Mouse (Mus musculus) liver, embryonic 15.5 days (tissue): ENCODE measurements around the gene Aldh3b1. TPM values are rescaled to one million over a fixed set of nuclear protein-coding genes. Genes with fewer than 3 reads are reported as not detected.

Experiments
- ATAC-seq: fragments of 200-750 bp; cut with Nextera tagmentation; 2 replicates; pipeline ENCODE4 v1.8.0; 2017; ENCODE audit warnings: moderate number of reproducible peaks, mild to moderate bottlenecking, moderate library complexity; ENCODE audit not compliant: insufficient read depth
- H3K27ac ChIP-seq: fragments of 300-500 bp; sonication (generic); replicated peaks from 2 replicates; pipeline ENCODE4 v1.5.1; 2015; ENCODE audit warnings: mild to moderate bottlenecking, inconsistent platforms
- H3K27me3 ChIP-seq: fragments of 300-500 bp; sonication (generic); 2 replicates; pipeline ENCODE4 v1.6.1; 2015; ENCODE audit warnings: mild to moderate bottlenecking, inconsistent platforms
- H3K36me3 ChIP-seq: fragments of 300-500 bp; sonication (generic); replicated peaks from 2 replicates; pipeline ENCODE4 v1.6.1; 2015; ENCODE audit warnings: moderate library complexity, mild to moderate bottlenecking, inconsistent platforms
- H3K4me1 ChIP-seq: fragments of 300-500 bp; sonication (generic); replicated peaks from 2 replicates; pipeline ENCODE4 v1.6.1; 2015; ENCODE audit warnings: inconsistent platforms
- H3K4me2 ChIP-seq: fragments of 300-500 bp; sonication (generic); 2 replicates; pipeline ENCODE4 v1.6.1; 2015; ENCODE audit warnings: moderate library complexity, mild to moderate bottlenecking, inconsistent platforms
- H3K4me3 ChIP-seq: fragments of 300-500 bp; sonication (generic); replicated peaks from 2 replicates; pipeline ENCODE4 v1.5.1; 2015; ENCODE audit warnings: mild to moderate bottlenecking, inconsistent platforms
- H3K9ac ChIP-seq: fragments of 300-500 bp; sonication (generic); 2 replicates; pipeline ENCODE4 v1.6.1; 2015; ENCODE audit warnings: moderate library complexity, mild to moderate bottlenecking, inconsistent platforms
- H3K9me3 ChIP-seq: fragments of 300-500 bp; sonication (generic); replicated peaks from 2 replicates; pipeline ENCODE4 v1.6.1; 2016; ENCODE audit warnings: inconsistent platforms
- WGBS: fragments of 180-500 bp; shearing (Covaris S2); methylation state at CpG from one replicate; pipeline ENCODE4 v1.1.7; 2015; ENCODE audit warnings: mixed read lengths; ENCODE audit not compliant: insufficient replicate concordance; 5-methylcytosine and 5-hydroxymethylcytosine counted together
- polyA plus RNA-seq: library from polyadenylated mRNA; unstranded; fragments of >200 nt; fragmentation: Nextera tagmentation; extraction: Ambion mirVana; gene quantifications from 2 replicates; pipeline ENCODE4 v1.2.1, GENCODE M21; 2015

Aldh3b1 gene
- polyA plus RNA-seq, 1 experiment from 2014 or later, result 8.7 TPM

DNA sequence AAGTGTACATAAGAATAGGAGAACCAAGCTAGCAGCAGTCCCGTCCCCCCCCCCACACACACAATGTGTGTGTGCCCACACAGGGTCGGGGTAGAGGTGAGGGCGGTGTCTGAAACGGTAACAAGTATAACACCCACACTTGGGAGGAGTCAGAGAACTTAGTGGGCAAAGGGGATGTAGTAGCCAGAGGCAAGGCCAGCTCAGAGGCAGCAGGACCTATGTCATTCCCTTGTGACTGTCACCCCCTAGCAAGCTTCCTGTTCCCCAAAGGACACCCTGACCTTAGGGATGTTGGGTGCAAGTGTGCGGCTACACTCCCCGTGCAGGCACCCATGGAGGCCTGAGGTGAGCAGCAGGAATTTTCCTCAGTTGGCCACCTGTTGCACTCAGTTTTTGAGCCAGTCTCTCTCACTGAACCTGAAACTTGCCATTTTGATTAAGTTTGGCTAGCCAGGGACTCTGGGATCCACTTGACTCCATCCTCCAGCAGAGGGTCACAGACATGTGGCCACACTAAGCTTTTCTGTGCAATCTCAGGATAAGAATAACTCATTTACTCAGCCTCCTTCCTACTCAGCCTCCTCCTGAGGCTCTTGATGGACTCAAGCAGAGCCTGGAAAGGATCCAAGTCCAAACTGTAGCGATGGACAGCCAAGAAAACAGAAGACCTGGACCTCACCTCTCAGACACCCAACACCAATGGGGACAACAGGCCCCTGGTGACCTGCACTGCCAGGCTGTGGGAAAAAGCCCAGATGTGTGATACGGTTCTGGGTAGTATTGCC lies 21.5 kb downstream of the Aldh3b1 start:
- Histone ChIP-seq H3K9ac (0 out of 2 replicates have a peak overlapping the region, but pooled peaks have one; percentile 63), H3K4me1 (peaks cover 79% of the 10 kb centered on the region), H3K9me3 (no peaks in the 10 kb centered on the region), H3K4me3 (peak overlapping the region; percentile 65), H3K36me3 (peaks cover 43% of the 10 kb centered on the region), H3K27me3 (no peaks in the 10 kb centered on the region), H3K4me2 (peak overlapping the region; percentile 95), H3K27ac (peak overlapping the region; percentile 80)
- no peak for ATAC-seq
- 54% methylated on average over 8 of the region's 8 CpGs for WGBS

DNA sequence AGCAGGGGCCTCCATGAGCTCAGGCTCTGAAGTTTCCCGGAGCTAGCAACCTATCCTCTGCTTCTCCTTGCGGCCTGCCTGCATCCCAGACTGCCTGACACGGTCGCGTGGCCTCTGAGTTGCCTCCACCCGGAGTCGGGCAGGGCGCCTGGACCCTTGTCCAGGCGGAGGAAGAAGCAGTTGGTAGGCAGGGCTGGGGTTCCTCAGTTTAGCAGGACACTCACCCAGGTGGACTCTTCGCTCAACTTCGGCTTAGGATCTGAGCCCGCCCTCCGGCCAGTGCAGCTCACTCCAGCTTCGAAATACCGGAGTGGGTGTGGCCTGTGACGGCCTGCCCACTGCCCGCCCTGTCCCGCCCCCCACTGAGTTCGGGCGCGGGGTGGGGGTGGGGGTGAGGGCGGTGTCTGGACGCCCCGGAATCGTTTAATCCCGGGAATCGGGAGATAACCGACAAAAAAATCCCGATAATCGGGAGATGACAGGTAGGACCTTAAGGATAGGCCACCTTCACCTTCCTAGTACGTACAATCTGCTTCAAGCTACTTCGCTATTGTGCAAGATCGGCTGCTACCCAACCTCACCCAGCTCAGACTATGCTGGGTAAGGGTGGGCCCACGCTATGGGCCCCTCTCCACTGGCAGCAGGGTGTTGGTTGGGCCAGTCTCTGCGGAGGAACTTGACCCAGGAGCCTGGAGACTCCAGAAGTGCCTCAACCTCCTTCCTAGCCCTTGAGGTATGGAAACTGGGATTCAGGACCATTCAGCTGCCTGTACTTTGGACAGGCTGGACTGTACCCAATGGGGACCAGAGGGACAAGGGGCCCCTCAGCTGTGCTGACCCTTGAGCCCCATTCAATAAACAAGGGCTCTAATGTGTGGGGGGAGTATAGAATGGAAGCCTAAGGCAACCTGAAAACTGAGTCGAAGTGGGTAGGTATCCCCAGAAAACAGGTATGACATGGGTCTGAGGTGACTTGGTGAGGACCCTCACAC lies 22.5 kb downstream of the Aldh3b1 start, which contains the start of gene Tcirg1:
TSS of gene Tcirg1 (minus strand) at position 339 of the 992 bp plus-strand sequence.
- 3% methylated on average over 36 of the region's 36 CpGs for WGBS
- Histone ChIP-seq H3K27ac (peak within 1 kb of the TSS; percentile 80), H3K27me3 (no peaks in the 10 kb centered on the region), H3K4me3 (peak within 1 kb of the TSS; percentile 65), H3K36me3 (peaks cover 53% of the 10 kb centered on the region), H3K4me2 (peak within 1 kb of the TSS; percentile 95), H3K9ac (peak within 1 kb of the TSS; percentile 63), H3K9me3 (no peaks in the 10 kb centered on the region), H3K4me1 (peaks cover 81% of the 10 kb centered on the region)
- peak; percentile 81 for ATAC-seq

DNA sequence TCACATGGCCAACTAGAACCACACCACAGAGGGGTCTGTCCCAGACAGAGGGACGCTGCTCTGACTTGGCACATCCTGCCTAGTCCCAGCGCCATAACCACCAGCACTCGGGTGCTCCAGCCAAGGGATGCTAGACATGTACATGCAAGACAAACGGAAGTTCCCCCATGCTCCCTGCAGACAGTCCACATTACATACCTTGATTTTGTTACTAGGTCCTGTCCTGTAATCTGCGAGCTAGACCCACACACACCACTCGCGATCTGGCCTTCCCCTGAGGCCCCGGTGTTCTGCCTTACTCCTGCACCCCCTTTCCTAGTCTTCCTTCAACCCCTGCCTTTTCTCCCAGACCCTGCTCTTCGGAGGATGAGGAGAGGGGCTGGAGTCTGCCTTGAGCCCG lies 23.3 kb downstream of the Aldh3b1 start:
- H3K9ac ChIP-seq, result peak overlapping the region; percentile 63
- peaks cover 79% of the 10 kb centered on the region for H3K4me1 ChIP-seq
- H3K27me3 ChIP-seq, result no peaks in the 10 kb centered on the region
- peak overlapping the region; percentile 65 for H3K4me3 ChIP-seq
- H3K4me2 ChIP-seq, result peak overlapping the region; percentile 95
- 0 out of 2 replicates have a peak, but pooled peaks have one; percentile 0 for ATAC-seq
- 2% methylated on average over 10 of the region's 10 CpGs for WGBS
- H3K27ac ChIP-seq, result peak overlapping the region; percentile 79
- H3K36me3 ChIP-seq, result peaks cover 61% of the 10 kb centered on the region
- H3K9me3 ChIP-seq, result no peaks in the 10 kb centered on the region

DNA sequence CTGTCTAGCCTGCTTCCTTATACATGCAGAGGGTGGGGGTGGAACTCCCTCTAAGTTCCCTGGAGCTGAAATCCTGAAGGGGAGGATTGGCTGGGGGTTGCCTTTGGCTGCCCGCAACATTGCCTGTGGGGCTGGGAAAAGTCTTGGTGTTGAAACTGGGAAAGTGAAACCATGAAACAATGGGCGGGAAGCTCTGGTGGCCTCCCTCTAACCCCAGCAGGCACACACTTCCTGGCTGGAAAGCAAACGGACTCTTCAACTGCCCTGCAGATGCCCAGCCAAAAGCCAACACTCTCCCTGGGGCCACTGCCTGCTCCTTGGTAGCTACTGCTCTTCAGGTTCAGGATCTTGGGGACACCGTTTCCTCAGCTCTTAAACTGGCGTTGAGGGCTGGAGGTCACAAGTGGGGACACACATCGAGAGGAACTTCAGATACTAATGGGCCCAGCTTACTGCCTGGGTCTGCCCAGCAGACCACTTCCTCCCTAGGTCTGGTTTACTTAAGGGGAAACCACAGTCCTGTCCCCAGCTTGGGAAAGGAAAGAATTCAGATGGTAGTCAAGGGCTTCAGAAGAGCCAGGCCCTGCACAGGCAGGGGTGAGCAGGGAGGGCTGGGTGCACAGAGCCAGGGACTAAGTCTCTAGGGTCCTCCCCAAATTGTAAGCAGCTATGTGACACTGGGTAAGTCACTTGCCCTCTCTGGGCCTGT lies 24.2 kb downstream of the Aldh3b1 start:
- Histone ChIP-seq H3K9ac (peak overlapping the region; percentile 63; the same call in 1 of the 2 replicates), H3K4me3 (peak overlapping the region; percentile 65), H3K4me1 (peaks cover 70% of the 10 kb centered on the region), H3K27ac (peak overlapping the region; percentile 79), H3K36me3 (peaks cover 52% of the 10 kb centered on the region), H3K9me3 (no peaks in the 10 kb centered on the region), H3K4me2 (peak overlapping the region; percentile 95), H3K27me3 (no peaks in the 10 kb centered on the region)
- ATAC-seq, result no peak
- WGBS, result 11% methylated on average over 6 of the region's 6 CpGs

DNA sequence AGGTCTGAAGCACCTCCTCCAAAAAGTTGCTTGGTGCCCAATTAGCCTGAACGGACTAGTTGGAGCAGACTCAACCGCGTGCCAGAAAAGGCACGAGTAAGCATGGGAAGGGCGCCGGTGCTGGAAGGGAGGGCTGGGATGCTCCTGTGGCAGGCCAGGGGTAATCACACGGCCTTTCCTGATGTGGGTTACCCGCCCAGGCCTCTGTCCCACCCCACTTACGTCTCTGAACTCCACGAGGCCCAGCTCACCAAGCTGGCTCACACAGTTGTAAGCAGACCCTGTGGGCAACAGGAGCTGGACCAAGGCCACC lies 25.3 kb downstream of the Aldh3b1 start:
- no peaks in the 10 kb centered on the region for H3K27me3 ChIP-seq
- peaks cover 43% of the 10 kb centered on the region for H3K36me3 ChIP-seq
- H3K4me2 ChIP-seq, result peak overlapping the region; percentile 95; the same call in 1 of the 2 replicates
- no peak overlapping the region for H3K9ac ChIP-seq
- 0 out of 2 replicates have a peak overlapping the region, but pooled peaks have one; percentile 65 for H3K4me3 ChIP-seq
- peaks cover 64% of the 10 kb centered on the region for H3K4me1 ChIP-seq
- 64% methylated on average over 10 of the region's 10 CpGs for WGBS
- ATAC-seq, result no peak
- H3K9me3 ChIP-seq, result no peaks in the 10 kb centered on the region
- H3K27ac ChIP-seq, result no peak overlapping the region

DNA sequence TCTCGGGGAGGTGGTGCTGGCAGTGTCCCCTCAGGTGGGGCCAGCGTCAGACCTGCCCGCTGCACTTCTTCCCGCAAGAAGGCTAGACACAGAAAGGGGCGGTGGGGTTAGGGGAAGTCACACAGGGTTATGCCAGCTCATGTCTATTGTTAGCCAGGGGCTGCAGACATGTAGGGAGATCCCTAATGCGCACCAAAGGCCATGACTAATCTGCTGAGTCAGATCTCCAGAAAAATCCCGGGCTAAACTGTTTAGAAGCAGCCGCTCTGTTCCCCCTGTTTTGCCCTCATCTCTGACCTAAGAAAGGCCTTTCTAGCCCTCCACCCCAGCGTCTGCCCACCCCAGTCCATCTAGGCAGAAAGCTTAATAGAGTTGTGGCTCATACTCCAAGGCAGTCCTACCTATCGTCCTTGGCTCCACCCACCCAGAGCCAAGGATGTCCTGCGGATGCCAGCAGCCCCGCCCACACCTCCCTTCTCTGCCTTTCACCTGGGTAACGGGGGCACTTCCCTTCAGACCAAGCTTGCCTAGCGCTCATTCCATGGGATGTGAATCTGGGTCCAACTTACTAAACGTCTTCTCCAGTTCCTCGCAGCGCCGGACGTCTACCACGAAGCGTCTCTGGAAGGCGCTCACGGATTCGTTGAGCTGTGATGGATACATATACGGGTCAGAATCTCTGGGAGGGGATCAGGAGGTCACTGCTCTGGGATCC lies 25.8 kb downstream of the Aldh3b1 start:
- Histone ChIP-seq H3K4me1 (peaks cover 64% of the 10 kb centered on the region), H3K4me2 (no peak overlapping the region), H3K9ac (no peak overlapping the region), H3K9me3 (no peaks in the 10 kb centered on the region), H3K4me3 (no peak overlapping the region), H3K36me3 (peaks cover 40% of the 10 kb centered on the region), H3K27me3 (no peaks in the 10 kb centered on the region), H3K27ac (no peak overlapping the region)
- no peak for ATAC-seq
- 79% methylated on average over 25 of the region's 25 CpGs for WGBS

DNA sequence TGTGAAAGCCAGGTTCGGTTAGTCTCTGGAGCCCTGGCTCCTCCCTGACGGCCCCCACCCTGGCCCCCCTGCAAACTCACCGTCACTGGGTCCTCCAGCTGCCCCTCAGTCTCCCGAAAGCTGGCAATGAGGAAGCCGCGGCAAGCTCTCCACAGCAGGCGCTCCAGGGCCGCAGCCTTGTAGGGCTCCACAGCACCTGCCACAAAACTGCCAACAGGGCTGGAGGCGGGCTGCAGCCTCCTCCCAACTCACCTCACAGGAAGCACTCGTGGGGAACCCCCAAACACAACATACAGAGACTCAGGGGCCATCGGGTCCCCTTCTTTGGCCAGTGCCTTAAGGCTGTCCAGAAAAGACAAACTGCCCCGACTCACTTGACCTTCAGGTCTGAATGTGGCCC lies 26.6 kb downstream of the Aldh3b1 start:
- H3K36me3 ChIP-seq, result peaks cover 40% of the 10 kb centered on the region
- no peak overlapping the region for H3K4me3 ChIP-seq
- no peak overlapping the region for H3K4me2 ChIP-seq
- peaks cover 58% of the 10 kb centered on the region for H3K4me1 ChIP-seq
- H3K27ac ChIP-seq, result no peak overlapping the region
- no peaks in the 10 kb centered on the region for H3K9me3 ChIP-seq
- no peaks in the 10 kb centered on the region for H3K27me3 ChIP-seq
- ATAC-seq, result no peak
- no peak overlapping the region for H3K9ac ChIP-seq
- WGBS, result 74% methylated on average over 12 of the region's 12 CpGs

DNA sequence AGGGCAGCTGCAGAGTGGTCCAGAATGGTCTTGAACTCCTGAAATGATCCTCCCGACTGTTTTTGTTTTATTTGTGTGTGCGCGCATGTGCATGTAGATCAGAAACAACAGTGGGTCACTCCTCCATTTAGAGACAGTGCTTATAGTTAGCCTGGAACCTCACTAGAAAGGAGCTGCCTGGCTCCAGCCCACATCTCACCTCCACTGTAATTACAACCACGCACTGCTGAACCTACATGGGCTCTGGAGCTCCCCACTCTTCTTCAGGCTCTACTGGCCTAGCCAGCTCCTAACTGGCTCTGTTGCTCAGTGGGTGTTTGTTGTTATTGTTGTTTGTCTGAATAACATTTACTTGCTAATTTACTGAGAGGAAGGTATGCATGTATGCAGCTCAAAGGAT lies 30.0 kb downstream of the Aldh3b1 start:
- peaks cover 31% of the 10 kb centered on the region for H3K4me1 ChIP-seq
- peaks cover 74% of the 10 kb centered on the region for H3K36me3 ChIP-seq
- no peak overlapping the region for H3K4me3 ChIP-seq
- H3K27me3 ChIP-seq, result no peaks in the 10 kb centered on the region
- no peak for ATAC-seq
- no peak overlapping the region for H3K9ac ChIP-seq
- H3K27ac ChIP-seq, result no peak overlapping the region
- WGBS, result 81% methylated on average over 4 of the region's 4 CpGs
- H3K9me3 ChIP-seq, result no peaks in the 10 kb centered on the region
- H3K4me2 ChIP-seq, result no peak overlapping the region

DNA sequence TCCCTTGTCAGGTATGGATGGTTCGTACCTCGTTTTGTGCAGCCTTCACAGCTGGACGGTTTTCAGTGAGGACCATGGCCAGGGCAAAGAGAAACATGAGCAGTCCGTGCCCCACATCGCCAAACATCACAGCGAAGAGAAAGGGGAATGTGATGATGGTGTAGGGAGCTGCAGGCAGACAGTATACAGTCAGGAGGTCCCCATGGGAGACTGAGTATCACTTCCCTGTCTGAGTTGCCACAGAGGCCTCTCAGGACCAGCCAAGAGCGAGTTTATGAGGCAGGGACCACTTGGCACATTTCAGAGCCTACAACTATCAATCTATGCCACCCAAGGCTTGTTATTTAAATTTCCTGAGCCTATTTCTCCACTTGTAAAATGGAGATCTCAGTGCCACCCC lies 30.7 kb downstream of the Aldh3b1 start:
- H3K27me3 ChIP-seq, result no peaks in the 10 kb centered on the region
- peaks cover 78% of the 10 kb centered on the region for H3K36me3 ChIP-seq
- no peak overlapping the region for H3K4me3 ChIP-seq
- no peak for ATAC-seq
- no peaks in the 10 kb centered on the region for H3K9me3 ChIP-seq
- H3K4me1 ChIP-seq, result peaks cover 29% of the 10 kb centered on the region
- H3K4me2 ChIP-seq, result no peak overlapping the region
- no peak overlapping the region for H3K27ac ChIP-seq
- no peak overlapping the region for H3K9ac ChIP-seq
- WGBS, result 73% methylated on average over 7 of the region's 7 CpGs

DNA sequence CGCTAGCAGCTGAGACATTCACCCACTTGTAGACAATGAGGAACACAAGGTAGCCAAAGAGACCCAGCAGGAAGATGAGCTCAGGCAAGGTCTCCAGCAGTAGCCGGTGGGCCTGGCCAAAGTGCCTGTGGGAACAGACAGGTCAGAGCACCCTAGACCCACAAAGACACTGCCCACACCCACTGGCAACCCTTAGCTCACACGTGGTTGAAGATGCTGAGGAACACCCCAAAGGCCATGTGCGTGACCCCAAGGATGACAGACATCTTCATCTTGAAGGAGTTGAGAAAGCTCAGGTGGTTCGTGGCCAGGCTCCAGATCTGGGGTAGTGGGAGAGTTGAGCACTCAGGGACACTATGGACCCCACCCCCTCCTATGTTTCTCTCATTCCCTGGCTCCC lies 32.1 kb downstream of the Aldh3b1 start:
- Histone ChIP-seq H3K9me3 (no peaks in the 10 kb centered on the region), H3K4me3 (no peak overlapping the region)
- no peak for ATAC-seq

More for the DNA sequence above, 32.1 kb downstream of the Aldh3b1 start:
- H3K27ac ChIP-seq, result no peak overlapping the region
- 75% methylated on average over 5 of the region's 5 CpGs for WGBS
- H3K9ac ChIP-seq, result no peak overlapping the region
- H3K27me3 ChIP-seq, result no peaks in the 10 kb centered on the region
- H3K4me2 ChIP-seq, result no peak overlapping the region
- peaks cover 22% of the 10 kb centered on the region for H3K4me1 ChIP-seq
- peaks cover 78% of the 10 kb centered on the region for H3K36me3 ChIP-seq
